ENCODE assay signal across 21 mouse cellular contexts in genomic region chr14:103387431-103387830, GRCm38 (mm10). TPM values are rescaled to one million over a fixed set of nuclear protein-coding genes. Genes with fewer than 3 reads are reported as not detected.
DNase-seq lines count a peak whose midpoint lies in the region; ATAC-seq and TF ChIP-seq lines count a peak whose summit lies in the region.
"Had no signal": no experiment of that assay in that cellular context is flagged by ENCODE, and none has a peak within 500 bp of the region (broad histone marks: within the 10 kb centered on the region; RNA-seq: fewer than 3 reads in every experiment).

No protein-coding gene starts in this region.

- H3K4me1 ChIP-seq in cerebellum, adult 2 months (ENCODE audit: control insufficient read depth, insufficient read depth, low read length) = no peaks in the 10 kb centered on the region
- no peaks in the 10 kb centered on the region for H3K4me1 ChIP-seq in stomach, postnatal 0 days (replicated peaks; ENCODE audit: control insufficient read depth, insufficient read depth)
- H3K4me1 ChIP-seq in midbrain, embryonic 15.5 days = no peaks in the 10 kb centered on the region
- H3K4me1 ChIP-seq: embryonic facial prominence, embryonic 13.5 days; embryonic facial prominence, embryonic 15.5 days; forebrain, embryonic 12.5 days had no signal

- no peaks in the 10 kb centered on the region for H3K9me3 ChIP-seq in stomach, postnatal 0 days (ENCODE audit: control insufficient read depth, low read length)
- no peaks in the 10 kb centered on the region for H3K9me3 ChIP-seq in midbrain, embryonic 15.5 days
- H3K9me3 ChIP-seq: embryonic facial prominence, embryonic 13.5 days; embryonic facial prominence, embryonic 15.5 days; forebrain, embryonic 10.5 days; forebrain, embryonic 12.5 days had no signal

- H3K4me2 ChIP-seq in stomach, postnatal 0 days (replicated peaks; ENCODE audit: low read depth) = no peak overlapping the region
- no peak overlapping the region for H3K4me2 ChIP-seq in midbrain, embryonic 15.5 days
- H3K4me2 ChIP-seq: embryonic facial prominence, embryonic 13.5 days; embryonic facial prominence, embryonic 15.5 days; forebrain, embryonic 12.5 days had no signal

- 67% methylated on average over 4 of the region's 4 CpGs for WGBS in cerebellum, adult 2 months
- WGBS in stomach, postnatal 0 days = 70% methylated on average over 4 of the region's 4 CpGs
- 81% methylated on average over 4 of the region's 4 CpGs for WGBS in midbrain, embryonic 15.5 days

- no peak overlapping the region for H3K27ac ChIP-seq in cerebellum, adult 2 months (ENCODE audit: insufficient read depth, low read length)
- peak overlapping the region; percentile 49 for H3K27ac ChIP-seq in stomach, postnatal 0 days (replicated peaks)
- no peak overlapping the region for H3K27ac ChIP-seq in midbrain, embryonic 15.5 days
- H3K27ac ChIP-seq: embryonic facial prominence, embryonic 13.5 days; embryonic facial prominence, embryonic 15.5 days; forebrain, embryonic 10.5 days; forebrain, embryonic 12.5 days had no signal

- ATAC-seq in stomach, postnatal 0 days (ENCODE audit: low FRiP score, low TSS enrichment) = no peak
- ATAC-seq in midbrain, embryonic 15.5 days (replicated peaks) = no peak
- ATAC-seq: forebrain, embryonic 14.5 days; forebrain, postnatal 0 days had no signal

- no peaks in the 10 kb centered on the region for H3K27me3 ChIP-seq in cerebellum, adult 2 months (ENCODE audit: control insufficient read depth, insufficient read depth, low read length)
- no peaks in the 10 kb centered on the region for H3K27me3 ChIP-seq in stomach, postnatal 0 days (ENCODE audit: control insufficient read depth, insufficient read depth, low read length)
- no peaks in the 10 kb centered on the region for H3K27me3 ChIP-seq in midbrain, embryonic 15.5 days (replicated peaks)
- H3K27me3 ChIP-seq: embryonic facial prominence, embryonic 13.5 days; embryonic facial prominence, embryonic 15.5 days; forebrain, embryonic 12.5 days had no signal

- H3K36me3 ChIP-seq in stomach, postnatal 0 days (ENCODE audit: control insufficient read depth, insufficient read depth, low read length) = no peaks in the 10 kb centered on the region
- no peaks in the 10 kb centered on the region for H3K36me3 ChIP-seq in midbrain, embryonic 15.5 days (replicated peaks)
- H3K36me3 ChIP-seq: embryonic facial prominence, embryonic 13.5 days; embryonic facial prominence, embryonic 15.5 days; forebrain, embryonic 10.5 days; forebrain, embryonic 12.5 days had no signal

- no peak for TF ChIP-seq EP300 in stomach, postnatal 0 days (optimal IDR thresholded peaks at IDR 0.05)

- no peak for TF ChIP-seq CTCF in cerebellum, adult 2 months (IDR thresholded peaks at IDR 0.05; ENCODE audit: borderline replicate concordance, insufficient read depth, low read depth, low read length)
- TF ChIP-seq CTCF in stomach, postnatal 0 days (IDR thresholded peaks at IDR 0.05; ENCODE audit: low read depth) = no peak

- H3K9ac ChIP-seq in stomach, postnatal 0 days (ENCODE audit: low read length) = no peak overlapping the region
- H3K9ac ChIP-seq in midbrain, embryonic 15.5 days = no peak overlapping the region
- H3K9ac ChIP-seq: embryonic facial prominence, embryonic 13.5 days; embryonic facial prominence, embryonic 15.5 days; forebrain, embryonic 12.5 days; forebrain, postnatal 0 days had no signal

- no peak overlapping the region for H3K4me3 ChIP-seq in cerebellum, adult 2 months (replicated peaks; ENCODE audit: insufficient read depth, low read depth, low read length)
- H3K4me3 ChIP-seq in stomach, postnatal 0 days (ENCODE audit: low read depth, low read length) = no peak overlapping the region
- no peak overlapping the region for H3K4me3 ChIP-seq in midbrain, embryonic 15.5 days
- H3K4me3 ChIP-seq: embryonic facial prominence, embryonic 13.5 days; embryonic facial prominence, embryonic 15.5 days; erythroblast, embryonic 14.5 days; forebrain, embryonic 10.5 days; forebrain, embryonic 12.5 days had no signal

- TF ChIP-seq POLR2A in cerebellum, adult 2 months (IDR thresholded peaks at IDR 0.05; ENCODE audit: borderline replicate concordance, insufficient read depth, low read length) = no peak

- intact Hi-C loops in left cerebral cortex, postnatal 4 days (cut with DNase I) = no loop called here

- DNase-seq in cerebellum, postnatal 14 days = peak; percentile 20 to 51
- no peak for DNase-seq in cerebellum, adult 2 months
- DNase-seq in left cerebral cortex, postnatal 4 days = peak; percentile 11
- no peak for DNase-seq in left cerebral cortex, adult 8-10 months (ENCODE audit: low spot score in 2 of 2)
- no peak for DNase-seq in stomach, postnatal 0 days (ENCODE audit: low spot score)
- DNase-seq: adrenal gland, adult 2 months; adrenal gland, postnatal 10 days; adrenal gland, postnatal 25 days; cerebellum, adult 11 months; cerebellum, adult 18-20 months; cerebellum, adult 9-10 months; cerebellum, postnatal 25 days; embryo, embryonic 11 days; forebrain, postnatal 0 days had no signal

RNA-seq across cellular contexts. Expression of gene Mycbp2, which starts 40.8 kb away (rescaled TPM):
- 146 and 147 TPM in 2 replicates for polyA plus RNA-seq in cerebellum, adult 2 months (2012; rRNA removed)
- 100 to 1,000 TPM; 174 to 179 TPM for total RNA-seq in left cerebral cortex, postnatal 4 days (2021)
- total RNA-seq in left cerebral cortex, adult 8-10 months (2022) = 100 to 1,000 TPM; 148 to 173 (median 158) TPM
- 21.2 and 21.3 TPM in 2 replicates for polyA plus RNA-seq in stomach, postnatal 0 days (2015; fragmentation: Nextera tagmentation; extraction: Ambion mirVana)
- polyA plus RNA-seq in midbrain, embryonic 15.5 days (2015; fragmentation: Nextera tagmentation; extraction: Ambion mirVana) = 60.6 and 65.8 TPM in 2 replicates

Comparison
In these comparisons a context has a peak if more than half of its experiments do, and no peak if none do; other contexts are left out.
1. DNase-seq: peak in cerebellum, postnatal 14 days (2 of 2) and left cerebral cortex, postnatal 4 days (single experiment); none in cerebellum, adult 2 months (0 of 2), left cerebral cortex, adult 8-10 months (0 of 2) and stomach, postnatal 0 days (single experiment).